Mouse (Mus musculus): Measurements from ENCODE around the gene Mbd3.
"Not testable (repeated sequence)": the region's sequence is repeated elsewhere in the genome, so short reads cannot be mapped to it uniquely, and the experiment has no call there.

Gene Mbd3

DNA sequence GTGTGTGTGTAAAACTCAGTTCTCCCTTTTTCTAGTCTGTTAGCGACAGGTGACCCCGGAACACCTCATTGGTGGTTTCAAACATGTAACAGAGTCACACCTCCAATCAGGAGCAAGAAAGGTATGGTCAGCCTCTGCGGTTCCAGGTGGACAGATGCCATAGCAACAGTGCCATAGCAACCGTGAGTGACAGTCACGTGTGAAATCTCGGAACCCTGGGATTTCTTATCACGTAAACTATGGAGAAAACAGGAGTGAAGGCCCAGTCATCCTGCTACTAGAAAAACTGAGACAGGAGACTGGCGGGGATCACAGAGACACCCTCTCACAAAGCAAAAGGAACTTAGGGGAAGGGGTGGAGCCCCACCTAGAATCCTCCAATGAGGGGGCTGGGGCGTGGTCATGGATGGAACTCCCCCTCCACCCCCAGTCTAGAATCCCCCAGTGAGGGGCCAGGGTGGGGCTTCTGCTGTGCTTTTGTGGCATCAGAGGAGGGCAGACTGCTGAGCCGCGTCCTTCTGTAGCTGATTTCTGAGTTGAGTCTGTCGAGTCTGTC is 27.9 kb downstream of the Mbd3 start:
- peak in 1 of 2 experiments; percentile 32 for DNase-seq (ENCODE audit: low read depth in 2 of 2, low spot score in 2 of 2)

DNA sequence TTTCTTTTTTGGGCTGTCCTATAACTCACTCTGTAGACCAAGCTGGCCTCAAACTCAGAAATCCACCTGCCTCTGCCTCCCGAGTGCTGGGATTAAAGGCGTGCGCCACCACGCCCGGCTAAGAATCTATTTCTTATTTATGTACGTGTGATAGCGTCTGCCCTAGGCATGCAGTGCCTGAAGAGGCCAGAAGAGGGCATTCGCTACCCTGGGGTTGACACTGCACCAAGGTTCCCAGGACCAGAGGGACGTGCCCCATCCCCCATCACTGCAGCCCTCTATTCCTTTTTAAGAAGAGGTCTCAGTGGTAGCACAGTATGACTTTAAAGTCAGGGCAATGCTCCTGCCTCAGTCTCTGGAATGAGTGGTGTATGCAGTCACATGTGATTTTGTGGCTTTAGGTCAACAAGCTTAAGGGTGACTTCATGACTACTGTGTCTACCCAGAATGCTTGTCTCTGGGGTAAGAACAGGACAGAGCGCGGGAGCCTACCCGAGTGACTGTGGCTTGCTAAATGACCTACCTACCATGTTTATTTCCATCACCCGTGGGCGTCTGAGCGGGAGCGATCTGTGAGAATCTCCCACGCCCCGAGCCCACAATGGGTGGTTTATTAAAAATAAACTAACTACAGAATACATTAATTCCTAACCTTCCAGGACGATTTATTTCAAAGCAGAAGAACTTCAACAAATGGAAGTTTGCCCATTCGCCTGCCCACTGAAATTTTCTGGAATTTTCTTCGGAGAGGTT is 29.2 kb downstream of the Mbd3 start:
- DNase-seq (ENCODE audit: low read depth in 2 of 2, low spot score in 2 of 2) = peak; percentile 29 to 49

DNA sequence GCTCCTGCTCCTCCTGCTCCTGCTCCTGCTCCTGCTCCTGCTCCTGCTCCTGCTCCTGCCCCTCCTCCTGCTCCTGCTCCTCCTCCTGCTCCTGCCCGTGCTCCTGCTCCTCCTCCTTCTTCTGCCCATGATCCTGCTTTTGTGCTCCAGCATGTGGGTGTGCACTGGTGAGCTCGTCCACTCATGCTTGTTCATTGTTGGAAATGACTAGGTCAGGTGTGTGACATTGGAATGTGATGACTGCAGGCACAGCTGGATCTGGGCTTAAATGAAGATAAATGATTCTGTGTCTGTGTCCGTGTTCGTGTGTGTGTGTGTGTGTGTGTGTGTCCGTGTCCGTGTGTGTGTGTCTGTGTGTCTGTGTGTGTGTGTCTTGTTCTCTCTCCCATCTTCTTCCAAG is 31.0 kb downstream of the Mbd3 start:
- no peak for DNase-seq (ENCODE audit: low read depth in 2 of 2, low spot score in 2 of 2)

DNA sequence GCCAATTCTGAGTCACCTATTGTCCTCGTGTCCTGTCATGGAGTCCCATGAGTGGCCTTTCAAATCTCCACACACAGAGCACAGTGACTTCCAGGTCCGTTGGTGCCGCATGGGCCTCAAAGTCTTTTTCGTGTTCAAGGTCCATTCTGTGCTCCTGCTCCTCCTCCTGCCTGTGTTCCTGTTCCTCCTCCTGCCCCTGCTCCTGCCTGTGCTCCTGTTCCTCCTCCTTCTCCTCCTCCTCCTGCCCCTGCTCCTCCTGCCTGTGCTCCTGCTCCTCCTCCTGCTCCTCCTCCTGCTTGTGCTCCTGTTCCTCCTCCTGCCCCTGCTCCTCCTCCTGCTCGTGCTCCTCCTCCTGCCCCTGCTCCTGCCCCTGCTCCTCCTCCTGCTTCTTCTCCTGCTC is 31.4 kb downstream of the Mbd3 start:
- no peak for DNase-seq (ENCODE audit: low read depth in 2 of 2, low spot score in 2 of 2)

DNA sequence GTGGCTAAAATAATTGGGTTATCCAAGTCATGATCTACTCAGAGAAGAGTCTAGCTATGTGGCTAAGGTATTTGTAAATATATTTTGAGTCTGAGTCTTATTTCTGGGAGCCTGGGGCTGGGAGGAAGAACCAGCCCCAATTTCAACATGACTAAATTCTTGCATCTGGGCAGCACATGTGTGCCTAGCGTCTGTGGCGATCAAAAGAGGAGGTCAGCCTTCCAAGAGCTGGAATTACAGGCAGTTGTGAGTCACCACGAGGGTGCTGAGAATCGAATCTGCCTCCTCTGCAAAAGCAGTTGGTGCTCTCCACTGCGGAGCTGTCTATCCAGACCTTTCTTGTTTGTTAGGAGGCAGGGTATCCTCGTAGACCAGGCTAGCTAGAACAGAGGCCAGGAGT is 33.6 kb downstream of the Mbd3 start:
- no peak for DNase-seq (ENCODE audit: low read depth in 2 of 2, low spot score in 2 of 2)

DNA sequence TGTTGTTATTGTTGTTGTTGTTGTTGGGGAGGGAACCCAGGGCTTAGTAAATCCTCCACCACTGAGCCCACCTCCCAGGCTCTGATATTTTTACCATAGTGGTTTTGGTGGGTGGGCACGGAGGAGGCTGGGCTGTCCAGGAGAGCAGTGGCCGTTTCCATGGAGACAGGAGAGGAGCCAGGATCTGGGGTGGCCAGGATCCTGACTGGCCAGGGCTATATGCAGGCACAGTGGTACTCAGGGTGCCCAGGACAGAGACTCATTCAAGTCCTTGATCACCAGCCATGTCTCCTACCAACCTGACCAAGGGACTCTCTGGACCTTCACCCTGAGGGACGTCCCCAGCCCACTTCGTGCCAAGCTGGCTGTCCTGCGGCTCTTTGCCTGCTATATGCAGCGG is 35.6 kb downstream of the Mbd3 start:
- no peak for DNase-seq (ENCODE audit: low read depth in 2 of 2, low spot score in 2 of 2)

DNA sequence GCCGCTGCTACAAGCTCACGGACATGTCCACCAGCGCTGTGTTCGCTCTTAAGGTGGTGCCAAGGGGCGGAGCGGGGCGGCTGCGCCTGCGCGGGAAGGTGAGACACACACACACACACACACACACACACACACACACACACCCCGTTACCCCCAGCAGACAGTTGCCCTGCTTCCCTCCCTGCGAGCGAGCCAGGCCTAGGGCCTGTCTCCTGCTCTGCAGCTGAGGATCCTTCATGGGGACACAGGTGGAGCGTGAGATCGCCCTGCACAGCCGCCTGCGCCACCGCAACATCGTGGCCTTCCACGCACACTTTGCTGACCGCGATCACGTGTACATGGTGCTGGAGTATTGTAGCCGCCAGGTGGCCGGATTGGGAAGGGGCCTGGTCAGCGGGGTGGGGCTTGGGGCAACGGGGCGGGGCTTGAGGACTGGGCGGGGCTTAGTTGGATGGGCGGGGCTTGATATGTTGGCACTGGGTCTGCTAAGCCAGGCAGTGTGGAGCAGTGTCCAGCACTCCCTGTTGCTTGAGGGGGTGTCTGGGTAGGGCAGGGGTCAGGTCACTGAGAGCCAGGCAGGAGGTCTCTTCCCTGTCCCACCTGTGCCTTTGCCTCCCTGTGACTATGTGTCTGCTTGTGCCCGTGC is 41.2 kb downstream of the Mbd3 start:
- DNase-seq (ENCODE audit: low read depth in 2 of 2, low spot score in 2 of 2) = no peak

DNA sequence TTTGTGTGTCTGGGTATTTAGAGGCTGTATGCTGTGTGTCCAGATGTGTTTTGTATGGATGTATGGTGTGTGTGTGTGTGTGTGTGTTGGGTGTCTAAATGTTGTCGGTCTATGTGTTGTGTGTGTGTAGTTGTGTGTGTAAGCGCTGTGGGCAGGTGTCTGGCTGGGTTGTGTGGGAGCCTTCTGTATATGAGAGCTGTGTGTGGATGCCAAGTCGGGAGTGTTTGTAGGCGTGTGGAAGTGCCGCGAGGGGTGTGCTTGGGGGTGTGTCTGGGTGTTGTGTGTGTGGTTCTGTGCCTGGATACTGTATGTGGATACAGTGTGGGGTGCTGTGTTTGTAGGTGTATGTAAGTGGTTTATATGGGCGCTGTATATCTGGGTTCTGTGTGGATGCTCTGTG is 42.0 kb downstream of the Mbd3 start:
- no peak for DNase-seq (ENCODE audit: low read depth in 2 of 2, low spot score in 2 of 2)

DNA sequence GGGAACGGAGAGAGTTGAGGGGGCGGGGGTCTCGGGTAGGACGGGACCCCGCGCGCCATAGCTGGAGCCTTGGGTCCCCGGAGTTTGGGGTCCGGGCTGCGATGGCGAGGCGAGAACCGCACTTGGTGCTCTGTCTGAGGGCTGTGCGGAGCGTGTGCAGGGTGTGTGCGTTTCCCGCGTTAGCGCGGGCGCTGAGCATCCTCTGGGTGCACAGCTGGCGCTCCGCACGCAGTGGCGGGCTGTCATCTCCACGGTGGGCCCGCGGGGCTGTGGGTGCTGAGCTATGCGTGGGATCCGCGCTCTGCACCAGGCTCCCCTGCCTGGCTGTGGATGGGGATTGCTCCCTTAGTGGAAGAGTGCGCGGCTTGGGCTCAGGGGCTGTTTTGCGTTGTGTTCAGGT is 42.6 kb downstream of the Mbd3 start:
- DNase-seq (ENCODE audit: low read depth in 2 of 2, low spot score in 2 of 2) = no peak

DNA sequence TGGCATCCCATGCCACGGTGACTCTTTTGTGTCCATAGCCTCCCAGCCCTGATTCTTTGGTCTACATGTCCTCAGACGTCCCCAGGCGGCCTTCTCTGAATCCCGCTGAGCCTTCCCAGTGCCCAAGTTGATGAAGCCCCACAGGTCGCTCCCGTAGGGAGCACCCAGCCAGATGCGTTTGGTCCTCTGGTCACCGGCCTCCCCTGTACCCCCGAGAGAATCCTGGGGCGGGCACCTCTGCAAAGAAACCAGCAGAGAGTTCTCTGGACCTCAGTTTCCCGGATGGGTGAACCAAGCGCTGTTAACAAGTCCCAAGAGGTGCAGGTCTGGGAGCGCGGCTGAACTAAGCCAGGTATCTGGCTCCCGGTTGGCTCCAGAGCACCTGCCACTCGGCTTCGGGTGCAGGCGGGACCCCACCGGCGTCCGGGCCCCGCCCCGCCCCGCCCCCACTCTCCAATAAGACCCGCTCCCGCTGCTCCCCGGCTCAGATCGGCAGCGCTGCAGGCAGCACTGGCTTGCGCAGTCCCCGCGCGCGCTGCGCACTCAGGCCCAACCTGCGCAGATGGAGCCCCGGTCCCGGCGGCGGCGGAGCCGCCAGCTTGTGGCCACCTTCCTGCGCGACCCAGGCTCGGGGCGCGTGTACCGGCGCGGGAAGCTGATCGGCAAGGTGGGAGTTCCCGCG is 43.2 kb downstream of the Mbd3 start, which contains the start of gene Plk5:
Gene Plk5 (plus strand): TSS at position 459 of the 682 bp plus-strand sequence.
- DNase-seq (ENCODE audit: low read depth in 2 of 2, low spot score in 2 of 2) = no peak

DNA sequence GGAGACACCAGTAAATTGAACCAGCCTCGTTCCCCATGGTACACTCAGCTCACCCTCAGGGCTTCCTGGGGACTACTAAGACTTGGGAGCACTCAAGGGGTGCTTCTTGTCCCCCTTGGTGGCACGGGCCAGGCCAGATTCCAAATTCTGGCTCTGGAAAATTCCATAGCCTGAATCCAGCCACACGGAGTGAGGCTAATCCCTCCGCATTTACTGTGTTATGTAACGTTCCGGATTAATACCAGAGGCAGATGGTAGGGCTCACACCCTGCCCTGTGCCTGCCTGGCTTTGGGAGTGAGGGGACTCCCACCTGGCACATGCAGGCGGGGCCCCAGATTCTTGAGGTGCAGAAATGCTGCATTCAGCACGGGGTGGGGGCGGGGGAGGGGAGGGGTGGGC is 43.9 kb downstream of the Mbd3 start:
- DNase-seq (ENCODE audit: low read depth in 2 of 2, low spot score in 2 of 2) = no peak

DNA sequence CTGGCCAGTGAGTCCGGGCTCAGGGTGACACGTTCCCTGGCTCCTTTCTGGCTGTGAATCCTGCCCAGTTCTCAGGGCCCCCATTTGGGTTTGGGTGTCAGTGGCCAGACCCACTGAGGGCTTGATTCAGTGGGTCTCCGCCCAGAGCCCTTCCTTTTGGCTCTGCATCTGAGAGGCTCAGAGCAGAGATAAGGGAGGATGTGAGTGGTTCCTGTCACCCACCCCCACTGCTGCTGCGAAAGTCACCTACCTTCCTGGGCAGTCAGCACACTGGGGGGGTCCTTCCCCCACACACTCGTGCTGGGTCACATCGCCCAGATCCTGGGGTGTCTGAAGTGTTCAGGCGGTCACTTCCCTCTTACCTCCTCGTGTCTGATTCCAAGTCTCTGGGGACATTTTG is 46.6 kb downstream of the Mbd3 start:
- no peak for DNase-seq (ENCODE audit: low read depth in 2 of 2, low spot score in 2 of 2)

DNA sequence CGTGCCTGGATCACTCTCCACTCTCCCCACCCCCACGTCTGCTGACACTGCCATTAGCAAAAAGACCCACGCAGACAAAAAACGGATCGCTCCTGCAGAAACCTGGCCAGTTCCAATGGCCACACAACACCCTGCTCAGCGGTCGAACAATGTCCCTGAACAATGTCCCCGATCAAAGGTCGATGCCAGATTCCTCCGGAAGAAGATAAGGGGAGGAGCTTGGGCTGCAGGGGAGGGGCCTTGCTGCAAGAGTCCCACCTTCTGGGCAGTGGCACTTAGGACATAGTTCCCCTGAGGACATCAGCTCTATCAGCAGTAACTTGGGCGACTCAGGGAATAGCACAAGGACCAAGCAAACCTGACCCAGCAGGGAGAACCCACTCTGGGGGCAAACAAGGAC is 47.5 kb downstream of the Mbd3 start:
- DNase-seq (ENCODE audit: low read depth in 2 of 2, low spot score in 2 of 2) = no peak

DNA sequence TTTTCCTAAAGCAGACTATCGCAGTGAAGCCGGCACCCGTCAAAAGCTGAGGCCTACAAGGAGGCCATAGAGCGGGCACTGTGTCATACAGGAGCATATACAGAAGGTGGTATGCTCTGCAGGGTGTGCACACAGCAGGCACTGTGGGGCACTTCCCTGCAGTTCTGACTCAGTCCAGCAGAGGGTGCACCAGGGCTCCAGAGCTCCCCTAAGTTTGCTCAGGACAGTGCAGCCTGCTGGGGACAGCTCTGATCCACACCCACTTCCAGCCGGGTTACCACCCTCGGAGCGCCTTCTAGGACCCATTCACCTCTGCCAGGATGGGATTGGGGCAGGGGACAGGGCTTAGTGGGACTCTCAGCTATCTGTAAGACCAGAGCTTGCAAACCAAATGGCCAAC is 49.1 kb downstream of the Mbd3 start:
- peak; percentile 81 to 86 for DNase-seq (ENCODE audit: low read depth in 2 of 2, low spot score in 2 of 2)

DNA sequence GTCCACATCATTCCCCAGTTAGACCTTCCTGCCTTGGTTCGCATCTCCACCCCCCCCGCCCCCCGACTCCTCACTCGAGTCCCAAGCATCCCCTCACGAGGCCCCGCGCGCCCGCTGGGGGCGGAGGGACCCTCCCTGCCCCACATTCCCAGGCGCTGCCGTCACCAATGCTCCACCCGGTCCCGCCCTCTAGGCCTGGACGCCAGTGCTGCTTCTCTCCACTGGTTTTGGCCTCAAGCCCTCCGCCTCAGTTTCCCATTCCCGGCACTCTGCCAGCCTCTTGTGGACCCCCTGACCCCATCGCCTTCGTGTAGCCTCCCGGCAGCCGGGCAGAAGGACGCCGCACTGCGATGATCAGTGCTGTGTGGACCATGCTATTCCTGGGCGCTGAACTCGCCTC is 50.4 kb downstream of the Mbd3 start:
- no peak for DNase-seq (ENCODE audit: low read depth in 2 of 2, low spot score in 2 of 2)

DNA sequence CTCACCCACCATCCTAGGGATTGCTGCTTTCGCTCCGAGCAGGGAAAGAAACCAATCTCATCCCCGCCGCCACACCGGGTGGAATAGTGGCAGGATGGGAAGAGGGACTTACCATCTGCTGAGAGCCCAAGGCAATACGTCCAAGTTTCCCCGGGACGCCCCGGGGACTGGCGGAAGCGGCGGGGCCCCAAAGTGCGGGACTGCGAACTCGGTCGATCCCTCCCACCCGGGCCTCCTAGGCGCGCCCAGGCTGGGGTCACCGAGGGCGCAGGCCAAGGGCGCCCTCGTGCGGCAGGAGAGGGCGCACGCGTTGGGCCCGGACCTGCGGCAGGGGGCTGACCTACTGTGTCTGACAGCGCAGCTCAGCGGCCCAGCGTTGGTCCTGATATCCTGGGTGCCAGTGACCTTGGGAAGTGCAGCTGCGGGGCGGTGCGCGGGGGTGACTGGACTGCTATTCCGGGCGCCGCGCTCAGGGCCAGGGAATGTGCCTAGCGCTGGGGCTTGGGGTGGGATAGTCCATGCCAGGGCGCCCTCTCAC is 51.0 kb downstream of the Mbd3 start, which contains the start of gene Adamtsl5:
Gene Adamtsl5 (minus strand): TSS at position 169 of the 538 bp plus-strand sequence.
- DNase-seq (ENCODE audit: low read depth in 2 of 2, low spot score in 2 of 2) = peak; percentile 54 to 63

DNA sequence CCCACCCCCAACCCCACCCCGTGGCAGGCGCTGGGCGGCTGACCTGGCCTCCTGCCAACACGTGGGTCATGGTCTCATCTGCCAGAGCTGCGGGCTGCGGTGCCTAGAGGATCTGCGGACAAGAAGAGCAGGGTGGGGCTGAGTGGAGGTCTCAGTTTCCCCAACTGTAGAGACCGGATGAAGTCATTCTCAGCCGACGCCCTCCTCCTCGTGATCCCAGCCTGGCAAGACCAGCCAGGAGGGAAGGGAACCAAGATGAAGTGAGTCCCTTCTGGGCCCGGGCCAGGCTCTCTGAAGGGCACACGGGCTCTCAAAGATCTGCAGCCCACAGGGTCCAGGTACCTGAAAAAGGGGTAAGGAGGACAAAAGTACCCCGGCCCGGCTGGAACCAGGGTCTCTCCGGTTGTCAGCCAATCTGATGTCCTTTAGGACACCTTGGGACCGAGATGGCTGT is 51.8 kb downstream of the Mbd3 start:
- DNase-seq (ENCODE audit: low read depth in 2 of 2, low spot score in 2 of 2) = no peak

DNA sequence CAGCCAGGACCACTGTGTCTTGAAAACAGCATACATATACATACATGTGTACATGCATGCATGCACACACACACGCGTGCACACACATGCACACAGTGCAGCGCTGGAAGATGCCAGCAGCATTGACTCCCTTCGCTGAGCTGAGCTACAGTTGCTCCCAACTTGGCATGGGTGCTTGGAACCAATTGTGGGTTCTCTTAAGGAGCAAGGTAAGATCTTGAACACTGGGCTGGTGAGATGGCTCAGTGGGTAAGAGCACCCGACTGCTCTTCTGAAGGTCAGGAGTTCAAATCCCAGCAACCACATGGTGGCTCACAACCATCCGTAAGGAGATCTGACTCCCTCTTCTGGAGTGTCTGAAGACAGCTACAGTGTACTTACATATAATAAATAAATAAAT is 53.4 kb downstream of the Mbd3 start:
- DNase-seq (ENCODE audit: low read depth in 2 of 2, low spot score in 2 of 2) = not testable (repeated sequence)

DNA sequence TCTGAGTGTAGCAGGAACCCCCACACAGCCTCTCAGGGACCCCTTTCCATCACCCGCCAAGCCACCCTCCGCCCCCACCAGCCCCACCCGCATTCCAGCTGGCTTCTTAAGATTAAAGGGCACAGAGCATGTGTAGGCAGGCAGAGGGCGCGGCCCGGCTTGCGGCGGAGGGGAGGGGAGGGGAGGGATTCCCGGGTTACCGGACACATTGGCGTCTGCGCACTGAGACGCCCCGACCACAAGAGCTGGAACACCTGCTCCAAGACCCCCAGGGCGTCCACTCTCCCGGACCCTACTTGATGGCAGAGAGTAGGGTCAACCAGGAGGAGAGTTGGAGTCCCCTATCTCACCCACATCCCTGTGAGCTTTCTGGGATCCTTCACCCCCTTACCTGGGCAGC is 54.2 kb downstream of the Mbd3 start:
- no peak for DNase-seq (ENCODE audit: low read depth in 2 of 2, low spot score in 2 of 2)

DNA sequence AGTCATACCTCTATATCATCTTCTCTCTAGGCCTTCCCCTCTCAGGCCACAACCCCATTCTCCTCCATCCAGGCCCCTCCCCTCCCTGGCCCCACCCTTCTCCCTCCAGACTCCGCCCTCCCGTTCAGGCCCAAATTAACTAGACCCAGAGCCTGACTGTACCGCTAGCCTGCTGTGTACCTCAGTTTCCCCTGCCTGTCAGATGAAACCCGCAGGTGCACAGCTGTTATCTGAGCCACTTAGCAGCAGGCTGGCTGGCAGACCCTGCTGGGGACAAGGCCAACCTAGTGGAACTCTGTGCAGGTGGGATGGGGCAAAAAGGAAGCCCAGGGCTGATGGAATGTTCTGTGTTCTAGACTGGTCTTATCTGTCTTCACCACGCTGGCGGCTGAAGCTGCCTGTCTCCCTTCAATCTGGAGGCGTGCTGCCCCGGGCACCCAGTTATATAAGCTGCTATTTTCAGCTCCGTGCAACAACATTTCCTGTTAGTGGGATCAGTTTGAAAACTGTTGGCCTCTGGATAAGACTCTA is 55.2 kb downstream of the Mbd3 start:
- no peak for DNase-seq (ENCODE audit: low read depth in 2 of 2, low spot score in 2 of 2)

DNA sequence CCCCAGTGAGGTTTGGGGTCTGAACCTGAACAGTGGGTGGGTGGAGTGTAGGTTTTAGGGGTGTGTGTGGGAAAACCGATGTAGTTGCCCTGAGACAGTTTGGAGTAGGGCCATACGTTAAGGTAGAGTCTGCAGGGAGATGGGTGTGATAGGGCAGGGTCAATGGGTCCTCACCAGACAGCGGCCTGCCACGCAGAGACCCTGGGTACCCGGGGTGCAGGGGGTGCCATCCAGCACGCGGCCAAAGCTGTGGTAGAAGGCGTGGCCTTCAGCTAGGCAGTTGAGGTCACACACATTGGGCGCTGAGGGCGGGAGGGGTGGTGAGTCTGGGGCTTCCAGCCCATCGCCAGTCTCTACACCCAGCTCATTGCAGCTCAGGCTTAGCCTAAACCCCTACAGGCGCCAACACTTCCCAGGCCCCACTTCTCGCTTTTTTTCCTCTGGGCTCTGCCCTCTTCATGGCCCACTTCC is 55.9 kb downstream of the Mbd3 start:
- DNase-seq (ENCODE audit: low read depth in 2 of 2, low spot score in 2 of 2) = no peak
